Mouse (Mus musculus): ENCODE data around the gene Fam20c. TPM values are rescaled to one million over a fixed set of nuclear protein-coding genes. Genes with fewer than 3 reads are reported as not detected.

Fam20c gene
- total RNA-seq (2021): 10 to 100 TPM; 10.3 to 12.5 TPM

GRCm38 (mm10) chr5:138754303-138755120, at the start of gene Fam20c:
Fam20c (plus strand) TSS chr5:138754514.
- intact Hi-C loops (cut with DNase I): no loop called here
- DNase-seq: peak; percentile 81 to 89

- DNase-seq: no peak
- intact Hi-C loops (cut with DNase I): no loop called here
These were observed 46.9 kb upstream of the Fam20c start for GRCm38 (mm10) chr5:138707367-138707766.

- DNase-seq: no peak
- intact Hi-C loops (cut with DNase I): no loop called here
These were observed 45.7 kb upstream of the Fam20c start for GRCm38 (mm10) chr5:138708591-138708990.

- intact Hi-C loops (cut with DNase I): no loop called here
- DNase-seq: no peak
These were observed 38.7 kb upstream of the Fam20c start for GRCm38 (mm10) chr5:138715561-138716095.

GRCm38 (mm10) chr5:138720329-138721190, 33.8 kb upstream of the Fam20c start:
- no peak for DNase-seq
- intact Hi-C loops (cut with DNase I): no loop called here

- no peak for DNase-seq
- intact Hi-C loops (cut with DNase I): no loop called here
These were observed 29.9 kb upstream of the Fam20c start for GRCm38 (mm10) chr5:138724417-138724816.

- DNase-seq: no peak
These were observed 29.2 kb upstream of the Fam20c start for GRCm38 (mm10) chr5:138725151-138725550.

GRCm38 (mm10) chr5:138730863-138731262, 23.5 kb upstream of the Fam20c start:
- DNase-seq: no peak
- intact Hi-C loops (cut with DNase I): no loop called here

More at GRCm38 (mm10) chr5:138725151-138725550, 29.2 kb upstream of the Fam20c start:
- intact Hi-C loops (cut with DNase I): no loop called here

GRCm38 (mm10) chr5:138733317-138733899, 20.9 kb upstream of the Fam20c start:
- DNase-seq: no peak
- intact Hi-C loops (cut with DNase I): no loop called here

- DNase-seq: no peak
- intact Hi-C loops (cut with DNase I): no loop called here
These were observed 20.3 kb upstream of the Fam20c start for GRCm38 (mm10) chr5:138734018-138734417.

GRCm38 (mm10) chr5:138735201-138735757, 19.0 kb upstream of the Fam20c start:
- DNase-seq: no peak
- intact Hi-C loops (cut with DNase I): no loop called here

- no peak for DNase-seq
- intact Hi-C loops (cut with DNase I): no loop called here
These were observed 14.2 kb upstream of the Fam20c start for GRCm38 (mm10) chr5:138740150-138740549.

- intact Hi-C loops (cut with DNase I): no loop called here
- DNase-seq: no peak
These were observed 12.8 kb upstream of the Fam20c start for GRCm38 (mm10) chr5:138741516-138741915.

GRCm38 (mm10) chr5:138742281-138742680, 12.0 kb upstream of the Fam20c start:
- intact Hi-C loops (cut with DNase I): no loop called here
- DNase-seq: no peak

- intact Hi-C loops (cut with DNase I): no loop called here
- no peak for DNase-seq
These were observed 10.7 kb upstream of the Fam20c start for GRCm38 (mm10) chr5:138743631-138744030.

GRCm38 (mm10) chr5:138745378-138746099, 8.8 kb upstream of the Fam20c start:
- intact Hi-C loops (cut with DNase I): no loop called here
- no peak for DNase-seq

GRCm38 (mm10) chr5:138753269-138753668, 1.0 kb upstream of the Fam20c start:
- intact Hi-C loops (cut with DNase I): no loop called here

GRCm38 (mm10) chr5:138753946-138754302, 390 bp upstream of the Fam20c start:
- intact Hi-C loops (cut with DNase I): no loop called here
- DNase-seq: peak in 1 of 2 experiments; percentile 14

More at GRCm38 (mm10) chr5:138753269-138753668, 1.0 kb upstream of the Fam20c start:
- no peak for DNase-seq

GRCm38 (mm10) chr5:138755121-138755452, 773 bp downstream of the Fam20c start:
- no peak for DNase-seq
- intact Hi-C loops (cut with DNase I): no loop called here
